Mouse (Mus musculus) natural killer cell, adult 2 months (primary cell): ENCODE measurements around the gene Tmcc3.

Experiments used
- DNase-seq, 2 experiments: peaks; one replicate each; pipeline ENCODE4 v3.0.0; 2022; ENCODE audit warnings: low spot score in 2 of 2

The Tmcc3 gene

DNA sequence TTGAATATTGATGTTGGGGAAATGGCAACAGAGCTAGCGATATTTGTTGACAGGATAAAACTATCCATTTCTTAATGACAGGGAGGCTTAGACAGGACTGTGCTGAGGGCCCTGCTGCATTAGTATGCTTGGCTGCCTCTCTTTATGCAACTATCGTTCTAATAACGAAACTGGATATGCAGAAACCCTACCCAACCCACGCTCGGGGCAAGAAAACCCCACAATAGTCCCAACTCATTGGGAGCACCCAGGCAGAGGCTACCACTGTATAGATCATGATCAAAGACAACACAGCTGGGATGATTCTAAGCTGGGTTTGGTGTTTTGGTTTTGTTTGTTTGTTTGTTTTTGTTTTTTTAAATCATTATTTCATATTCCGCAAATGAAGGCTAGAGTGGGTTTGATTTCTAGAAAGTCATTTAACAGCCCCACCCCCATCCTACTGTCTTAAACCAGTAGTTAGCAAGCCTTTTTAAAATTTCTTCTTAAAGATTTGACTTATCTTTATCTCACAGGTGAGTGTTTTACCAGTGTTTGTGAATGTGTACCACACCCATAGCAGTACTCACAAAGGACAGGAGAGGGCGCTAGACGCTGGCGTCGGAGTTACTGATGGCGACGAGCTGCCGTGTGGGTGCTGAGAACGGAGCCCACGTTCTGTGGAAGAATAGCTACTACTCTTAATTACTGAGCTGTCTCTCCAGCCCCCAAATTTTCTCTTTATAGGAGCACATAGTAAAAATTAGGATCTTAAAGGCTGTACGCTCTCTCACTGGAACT lies 20.8 kb downstream of the Tmcc3 start:
- no peak for DNase-seq

DNA sequence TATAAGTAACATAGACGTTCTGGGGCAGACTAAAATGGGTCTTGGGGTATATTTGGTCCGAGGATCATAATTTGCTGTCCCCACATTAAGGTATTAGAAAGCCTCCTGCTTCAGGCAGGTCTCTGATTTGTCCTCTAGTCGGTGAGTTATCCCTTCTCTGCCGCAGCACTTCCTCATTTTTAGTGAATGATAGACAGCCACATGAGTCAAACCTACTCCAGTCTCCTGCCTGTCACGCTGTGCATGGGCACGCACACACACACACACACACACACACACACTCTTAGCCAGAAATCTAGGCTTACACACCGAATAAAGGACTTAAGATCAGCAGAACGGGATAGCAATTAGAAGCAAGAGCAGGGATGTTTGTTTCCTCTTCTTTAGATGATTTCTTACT lies 21.6 kb downstream of the Tmcc3 start:
- DNase-seq = peak in 1 of 2 experiments; percentile 38

DNA sequence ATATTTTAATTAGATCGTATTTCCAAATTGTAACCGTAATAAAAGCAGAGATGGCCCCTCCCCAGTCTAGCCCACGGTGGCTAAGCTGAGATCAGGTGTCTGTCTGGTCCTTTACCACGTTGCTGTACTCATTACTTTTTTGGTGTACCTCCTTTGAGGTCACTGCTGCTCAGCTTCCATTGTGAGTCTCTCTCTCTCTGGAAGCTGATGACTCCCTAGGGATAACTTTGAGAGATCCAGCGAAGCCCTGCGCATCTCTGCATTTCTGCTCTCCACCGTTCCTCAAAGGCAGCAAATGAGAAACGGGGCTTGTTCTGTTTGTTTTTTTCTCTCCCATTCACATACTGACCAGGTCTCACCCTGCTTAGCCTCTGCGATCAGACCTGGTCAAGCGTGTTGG lies 23.3 kb downstream of the Tmcc3 start:
- no peak for DNase-seq

DNA sequence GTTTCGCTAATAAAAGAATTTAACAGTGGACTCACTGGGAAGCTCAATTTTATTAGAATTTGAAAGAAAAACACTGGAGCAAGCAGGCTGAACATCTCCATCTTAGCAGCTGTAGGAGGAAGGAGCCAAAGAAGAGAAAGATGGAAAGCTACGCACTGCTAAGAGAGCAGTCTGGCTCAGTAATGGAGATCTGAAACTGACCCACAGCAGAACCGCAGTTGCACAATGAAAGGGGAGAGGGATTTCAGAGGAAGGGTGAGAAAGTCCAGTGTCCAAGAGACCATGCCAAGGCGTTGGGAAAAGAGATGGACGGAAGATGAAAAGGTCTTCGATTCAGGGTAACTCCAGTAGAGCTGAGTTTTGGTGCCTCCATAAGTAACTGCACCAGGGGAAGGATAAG lies 24.3 kb downstream of the Tmcc3 start:
- DNase-seq = no peak

DNA sequence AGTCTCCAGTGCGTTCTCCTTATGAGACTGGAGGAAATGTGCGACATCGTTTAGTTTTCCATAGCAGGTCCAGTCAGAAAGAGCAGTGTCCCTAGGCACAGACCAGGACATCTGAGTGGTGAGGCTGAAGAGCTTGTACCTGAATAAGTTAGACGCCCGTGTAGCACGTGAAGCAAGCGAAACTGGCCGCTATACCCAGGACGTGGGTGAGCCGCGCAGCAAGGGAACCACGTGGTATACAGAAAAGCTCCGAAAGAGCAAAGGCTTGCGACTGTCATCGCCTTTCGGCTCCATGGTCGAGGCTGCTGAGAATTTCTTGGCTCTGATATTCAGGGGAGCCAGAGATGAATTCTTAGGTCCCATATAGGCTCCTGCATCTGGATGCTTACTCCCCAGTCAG lies 29.8 kb downstream of the Tmcc3 start:
- DNase-seq = no peak

DNA sequence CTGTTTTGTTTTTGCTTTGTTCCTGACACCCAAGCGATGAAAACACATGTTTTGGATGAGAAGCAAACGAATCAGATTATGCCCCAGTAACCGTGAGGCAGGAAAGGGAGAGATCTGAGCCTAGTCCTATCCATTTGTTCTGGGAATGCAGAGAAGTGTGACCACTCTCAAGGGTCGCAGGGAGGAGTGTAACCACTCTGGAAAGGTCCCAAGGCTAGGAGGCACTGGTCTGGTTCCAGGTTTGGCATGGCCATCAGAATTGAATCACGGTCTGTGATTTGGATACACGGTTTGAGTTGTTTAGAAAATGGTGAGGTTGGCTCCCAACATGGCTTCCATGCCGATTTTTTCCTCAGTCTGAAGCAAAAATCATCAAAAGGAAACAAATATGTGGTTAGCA lies 30.5 kb downstream of the Tmcc3 start:
- no peak for DNase-seq

DNA sequence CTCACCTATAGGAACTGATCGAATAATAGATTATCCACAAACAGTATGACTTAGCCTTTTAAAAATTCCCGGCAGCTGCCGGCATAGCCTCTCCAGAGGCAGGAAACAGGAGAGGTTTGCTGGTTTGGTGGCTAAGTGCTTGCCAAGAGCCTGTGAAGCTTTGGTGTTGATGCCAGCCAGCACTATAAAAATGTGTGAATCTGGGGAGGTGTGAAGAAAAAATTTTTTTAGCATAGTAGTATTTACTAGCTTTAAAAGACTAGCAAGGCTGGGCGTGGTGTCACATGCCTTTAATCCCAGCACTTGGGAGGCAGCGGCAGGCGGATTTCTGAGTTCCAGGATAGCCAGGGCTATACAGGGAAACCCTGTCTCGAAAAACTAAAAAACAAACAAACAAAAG lies 31.8 kb downstream of the Tmcc3 start:
- DNase-seq = no peak

DNA sequence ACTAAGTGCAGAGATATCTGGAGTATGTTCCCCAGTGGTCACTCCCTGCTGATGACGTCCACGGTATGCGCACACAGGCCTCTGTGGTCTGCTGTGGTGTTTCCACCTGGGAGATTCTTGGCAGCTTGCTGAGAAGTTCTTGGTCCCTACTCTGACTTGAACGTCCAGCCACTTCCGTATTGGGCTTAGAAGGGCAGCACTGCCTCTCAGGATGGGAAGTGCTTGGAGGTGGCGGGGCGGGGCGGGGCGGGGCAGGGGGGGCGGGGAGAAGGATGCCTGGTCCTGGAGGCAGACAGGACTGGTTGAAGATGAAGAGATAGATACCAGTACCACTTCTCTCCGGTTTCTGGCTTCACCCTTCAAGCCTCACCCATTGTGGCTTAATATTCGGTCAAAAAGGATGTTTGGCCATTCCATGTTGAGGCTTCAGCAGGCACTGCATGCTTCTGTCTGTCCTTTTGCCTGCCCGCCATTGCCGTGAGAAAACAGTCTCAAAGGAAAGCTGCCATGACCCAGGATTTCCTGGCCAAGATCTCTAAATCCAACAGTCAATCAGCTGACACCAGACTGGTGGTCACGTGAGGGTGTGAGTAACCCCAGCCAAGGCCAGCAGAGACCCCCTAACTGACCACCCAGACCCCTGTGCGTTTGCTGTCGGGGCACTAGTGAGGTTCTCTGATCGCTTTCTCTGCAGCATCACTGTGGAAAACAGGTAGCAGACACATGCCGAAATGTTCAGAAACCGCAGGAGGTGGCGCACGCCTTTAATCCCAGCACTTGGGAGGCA lies 33.1 kb downstream of the Tmcc3 start:
- no peak for DNase-seq

DNA sequence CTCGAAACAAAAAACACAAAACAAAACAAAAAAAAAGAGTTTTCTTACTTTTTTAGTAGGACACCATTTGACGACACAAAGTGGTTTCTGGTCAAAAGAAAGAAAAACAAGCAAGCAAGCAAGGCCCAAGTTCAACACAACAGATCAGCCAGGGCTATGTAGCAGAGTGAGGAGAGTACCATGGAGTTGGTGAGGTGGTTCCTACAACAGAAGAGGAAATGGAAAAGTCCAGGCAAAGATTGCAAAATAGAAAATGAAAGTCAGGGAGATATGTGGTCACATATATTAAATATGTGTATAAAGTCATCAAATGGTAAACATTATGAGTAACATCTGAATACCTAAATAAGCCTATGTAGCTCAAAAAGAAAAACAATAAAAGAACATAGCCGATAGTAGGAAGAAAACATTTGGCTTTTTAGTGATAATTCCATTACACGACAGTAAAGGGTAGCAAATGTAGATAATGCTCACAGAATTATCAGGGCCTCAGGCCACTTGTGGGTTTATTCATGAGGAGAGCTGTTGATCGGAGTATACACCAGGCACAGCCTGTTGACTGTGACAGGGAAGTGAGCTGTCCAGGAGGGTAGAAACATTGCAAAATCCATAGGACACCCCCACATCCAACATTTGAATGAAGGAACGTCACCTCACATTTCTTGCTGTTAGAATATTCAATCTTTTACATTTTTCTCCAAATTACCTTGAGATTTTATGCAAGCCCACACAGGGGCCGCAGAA lies 33.9 kb downstream of the Tmcc3 start:
- no peak for DNase-seq

DNA sequence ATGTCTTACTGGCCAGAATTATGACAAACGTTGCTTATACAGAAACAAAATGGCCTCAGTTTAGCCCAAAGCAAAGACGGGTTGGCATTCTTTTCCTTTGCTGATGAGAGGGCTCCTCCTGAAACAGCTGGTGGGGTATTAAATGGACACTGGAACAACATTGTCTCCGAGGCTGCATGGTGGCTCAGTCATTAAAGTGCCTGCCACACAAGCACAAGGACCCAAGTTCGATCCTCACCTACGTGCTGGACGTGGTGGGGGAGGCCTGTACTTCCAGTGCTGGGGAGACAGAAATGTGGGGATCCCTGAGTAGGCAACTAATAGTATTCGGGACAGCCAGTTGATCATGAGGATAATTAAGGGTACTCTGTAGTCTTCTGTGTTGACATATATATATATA lies 34.8 kb downstream of the Tmcc3 start:
- no peak for DNase-seq

DNA sequence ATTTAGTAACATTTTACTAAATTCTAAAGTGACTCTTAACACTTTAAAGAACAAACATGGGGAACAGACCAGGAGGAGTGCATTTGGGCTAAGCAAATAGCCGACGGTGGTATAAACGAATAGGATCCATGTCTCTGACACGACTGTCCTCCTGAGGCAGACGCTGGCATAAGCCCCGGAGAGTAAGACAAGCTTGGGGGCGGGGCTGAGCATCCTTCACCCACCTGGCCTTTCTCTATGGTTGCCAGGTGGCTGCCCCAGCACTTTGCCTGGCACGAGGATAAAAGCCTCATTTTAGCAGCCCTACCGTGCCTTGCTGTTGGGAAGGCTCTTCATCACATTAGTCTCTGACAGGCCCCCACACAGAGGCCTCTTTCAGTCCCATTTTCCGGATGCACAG lies 35.5 kb downstream of the Tmcc3 start:
- DNase-seq = no peak

DNA sequence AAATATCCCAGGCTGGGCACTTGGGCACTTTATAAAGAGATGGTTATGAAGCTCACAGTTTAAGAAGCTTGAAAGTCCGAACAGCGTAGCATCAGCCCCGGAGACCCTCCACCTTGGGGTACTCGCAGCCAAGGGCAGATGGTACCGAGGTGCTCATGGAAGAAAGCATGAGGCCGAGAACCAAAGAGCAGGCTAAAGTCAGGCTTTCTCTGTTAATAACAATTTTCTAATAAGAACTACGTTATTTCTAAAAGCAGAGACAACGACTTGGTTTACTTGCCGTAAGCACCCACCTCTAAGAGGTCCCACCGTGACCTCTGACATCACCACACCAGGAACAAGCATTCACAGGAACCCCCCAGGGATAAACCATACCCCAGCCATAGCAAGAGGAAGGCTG lies 36.2 kb downstream of the Tmcc3 start:
- DNase-seq = no peak

DNA sequence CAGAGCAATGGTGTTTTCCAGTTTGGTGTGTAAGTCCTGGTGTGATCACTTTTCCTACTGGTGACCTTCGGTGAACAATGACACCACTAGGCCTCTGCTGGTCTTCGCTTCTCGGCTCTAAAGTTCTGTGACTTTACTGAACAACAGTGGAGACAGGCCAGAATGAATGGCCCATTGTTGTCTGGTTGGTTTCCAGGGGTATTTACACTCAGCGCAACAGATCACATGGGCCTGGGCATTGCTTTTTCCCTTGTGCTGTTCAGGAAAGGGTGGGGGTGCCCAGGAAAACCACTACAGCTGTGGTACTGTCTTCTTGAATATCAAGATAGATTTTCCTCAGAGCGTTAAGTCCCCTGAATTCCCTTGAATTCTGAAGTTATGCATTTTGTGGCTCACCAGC lies 38.5 kb downstream of the Tmcc3 start:
- no peak for DNase-seq

DNA sequence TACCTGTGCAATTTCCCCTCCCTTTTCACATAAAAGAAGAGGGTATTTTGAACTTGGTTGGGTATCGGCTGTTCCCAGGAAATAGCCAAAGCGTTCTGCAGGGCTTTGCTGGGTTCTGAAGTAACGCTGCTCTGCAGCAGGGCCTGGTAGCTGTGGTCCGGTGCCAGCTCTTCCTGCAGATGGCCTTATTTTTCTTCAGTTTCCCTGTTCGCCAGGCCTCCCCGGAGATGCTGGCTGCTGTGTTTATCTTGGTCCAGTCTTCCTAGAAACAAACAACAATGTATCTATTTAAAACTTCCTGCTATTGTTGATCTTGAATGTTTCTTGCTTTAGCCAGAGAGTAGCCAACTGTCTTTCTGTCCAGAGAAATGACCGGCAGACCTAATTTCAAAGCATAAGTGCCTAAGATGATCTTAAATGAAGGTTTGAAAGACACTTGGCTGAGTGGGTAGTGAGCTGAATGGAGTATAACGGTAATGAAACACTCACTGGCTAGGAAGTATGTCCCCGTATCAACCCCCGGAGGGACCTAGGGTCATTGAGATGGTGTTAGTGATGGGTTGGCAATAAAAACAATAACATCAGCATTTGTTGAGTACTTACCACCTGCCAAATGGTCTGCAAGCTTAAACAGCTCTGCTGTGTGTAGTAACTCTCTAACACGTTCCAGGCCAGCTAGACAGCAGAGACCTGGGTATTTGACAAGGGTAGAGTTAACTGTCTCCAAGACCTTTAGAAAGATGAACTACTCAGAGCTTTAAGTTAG lies 39.3 kb downstream of the Tmcc3 start:
- no peak for DNase-seq

DNA sequence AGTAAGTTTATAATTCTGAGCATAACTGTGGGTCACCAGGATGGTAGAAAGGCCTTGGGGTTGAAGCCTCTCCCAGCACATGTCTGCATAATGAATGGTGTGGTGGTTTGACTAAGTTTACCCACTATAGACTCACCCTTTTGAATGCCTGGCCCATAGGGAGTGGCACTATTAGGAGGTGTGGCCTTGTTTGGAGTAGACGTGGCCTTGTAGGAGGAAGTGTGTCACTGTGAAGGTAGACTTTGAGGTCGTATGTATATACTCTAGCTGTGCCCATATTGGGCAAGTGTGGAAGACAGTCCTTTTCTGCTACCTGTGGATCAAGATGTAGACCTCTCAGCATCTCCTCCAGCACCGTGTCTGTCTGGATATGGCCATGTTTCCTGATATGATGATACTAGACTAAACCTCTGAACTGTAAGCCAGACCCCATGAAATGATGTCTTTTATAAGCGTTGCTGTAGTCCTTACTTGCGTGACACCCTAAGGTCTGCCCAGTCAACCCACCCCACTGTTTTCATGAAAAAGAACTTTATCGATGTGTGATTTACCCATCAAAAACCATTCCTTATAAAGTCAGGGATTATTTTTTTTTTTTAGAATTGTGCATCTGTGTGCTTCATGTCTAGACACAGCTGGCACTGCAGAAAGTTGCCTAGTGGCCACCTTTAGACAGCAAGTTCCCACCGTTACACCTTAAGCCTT lies 40.6 kb downstream of the Tmcc3 start:
- DNase-seq = no peak

DNA sequence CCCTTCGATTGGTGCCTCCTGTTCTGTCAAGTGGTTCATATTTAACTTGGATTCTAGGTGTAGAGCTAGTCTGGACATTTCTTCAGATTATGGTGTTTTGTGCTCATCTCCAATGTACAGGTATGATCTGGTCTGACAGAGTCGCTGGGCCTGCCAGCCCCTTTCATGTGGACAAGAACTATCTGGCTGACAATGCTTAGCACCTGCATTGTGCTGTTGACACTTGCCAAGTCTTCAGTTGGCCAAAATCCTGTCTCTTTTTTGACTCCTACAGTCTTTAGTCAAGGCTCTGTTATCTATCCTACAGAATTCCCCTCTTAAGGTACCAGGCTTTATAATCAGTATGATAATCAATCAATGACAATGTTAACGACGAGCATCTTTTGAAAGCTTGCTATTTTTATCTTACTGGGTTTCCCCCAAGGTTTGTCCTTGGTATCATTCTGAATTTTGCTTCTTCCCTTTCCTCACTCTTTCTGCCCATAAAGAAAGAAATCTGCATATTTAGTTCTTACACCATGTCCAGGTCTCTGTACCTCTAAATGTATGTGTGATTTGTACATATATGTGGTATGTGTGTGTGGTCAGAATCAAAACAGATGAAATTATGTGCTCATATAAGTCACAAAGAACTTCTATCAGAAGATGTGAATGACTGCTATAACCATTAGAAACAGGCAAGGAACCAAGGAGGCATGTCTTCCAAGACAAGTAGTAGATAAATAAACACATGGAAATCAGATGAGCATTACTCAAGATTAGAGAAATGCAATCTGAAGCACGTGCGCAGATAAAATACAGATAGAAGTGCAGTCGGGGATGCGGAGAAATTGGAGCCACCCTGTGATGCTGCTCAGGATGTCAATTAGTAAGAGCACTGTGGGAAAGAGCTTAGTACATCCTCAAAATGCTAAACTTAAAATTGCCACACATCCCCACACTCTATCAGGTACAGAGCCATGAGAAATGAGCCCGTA lies 41.4 kb downstream of the Tmcc3 start:
- no peak for DNase-seq

DNA sequence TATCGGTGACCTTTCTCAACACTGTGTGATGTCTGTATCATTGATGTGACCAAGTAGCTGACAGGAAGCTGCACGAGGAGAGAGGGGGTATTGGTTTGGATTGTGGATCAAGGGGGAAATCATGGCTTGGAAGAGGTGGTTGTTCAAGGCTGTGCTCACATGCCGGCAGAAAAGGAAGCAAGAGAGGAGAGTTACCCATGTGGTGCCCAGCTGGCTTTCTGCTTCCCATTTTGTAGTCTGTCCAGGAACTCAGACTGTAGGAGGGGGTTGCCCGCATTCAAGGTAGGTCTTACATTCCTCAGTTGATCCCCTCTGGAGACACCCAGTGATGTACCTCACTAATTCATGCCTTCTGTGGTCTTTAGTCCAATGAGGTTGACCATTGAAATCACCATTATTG lies 42.3 kb downstream of the Tmcc3 start:
- DNase-seq = no peak

DNA sequence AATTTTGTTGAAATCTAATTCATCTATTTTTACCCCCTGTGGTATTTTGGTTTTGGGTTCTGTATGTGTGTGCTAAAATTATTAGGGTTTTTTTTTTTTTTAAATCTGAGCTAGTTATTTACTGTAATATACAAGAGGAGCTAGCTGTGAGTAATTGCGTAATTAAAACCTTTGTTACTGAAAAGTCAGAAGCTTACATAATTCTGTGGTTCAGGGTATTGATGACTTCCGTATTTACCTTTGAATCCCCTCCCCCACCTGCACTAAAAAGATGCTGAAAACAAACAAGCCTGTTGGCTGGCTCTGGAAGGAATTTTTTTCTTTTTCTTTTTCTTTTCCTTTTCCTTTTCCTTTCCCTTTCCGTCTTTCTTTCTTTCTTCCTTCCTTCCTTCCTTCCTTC lies 42.7 kb downstream of the Tmcc3 start:
- DNase-seq = no peak

DNA sequence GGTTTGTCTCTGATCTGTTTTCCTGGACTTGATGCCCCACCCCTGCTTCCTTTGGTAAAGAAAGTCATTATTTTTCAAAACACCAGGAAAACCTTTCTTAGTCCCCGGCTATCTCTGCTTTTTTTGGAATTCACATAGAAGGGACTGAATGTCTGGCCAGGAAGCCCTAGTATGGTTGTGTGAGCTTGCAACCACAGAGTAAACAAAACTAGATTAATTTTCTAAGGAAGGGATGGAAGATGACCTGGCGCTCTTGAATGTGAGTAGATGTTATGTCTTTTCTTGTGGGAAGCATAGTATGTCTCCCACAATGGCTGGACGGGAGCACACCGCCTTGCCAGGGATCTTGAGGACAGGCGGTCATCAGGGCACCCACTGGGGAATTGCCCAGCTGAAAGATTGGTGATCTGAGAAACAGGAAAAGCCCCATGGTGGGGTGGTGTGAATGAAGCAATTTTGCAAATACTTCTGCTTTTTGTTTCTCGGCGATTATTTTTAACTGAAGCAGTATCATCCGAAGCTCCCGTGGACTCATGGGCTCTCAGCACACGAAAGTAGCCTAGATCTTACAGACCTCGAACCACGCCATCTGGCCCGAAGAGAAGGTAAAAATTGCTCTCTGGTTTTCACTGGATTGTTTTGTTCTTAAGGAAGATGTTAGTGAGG lies 44.9 kb downstream of the Tmcc3 start:
- peak; percentile 31 to 49 for DNase-seq

DNA sequence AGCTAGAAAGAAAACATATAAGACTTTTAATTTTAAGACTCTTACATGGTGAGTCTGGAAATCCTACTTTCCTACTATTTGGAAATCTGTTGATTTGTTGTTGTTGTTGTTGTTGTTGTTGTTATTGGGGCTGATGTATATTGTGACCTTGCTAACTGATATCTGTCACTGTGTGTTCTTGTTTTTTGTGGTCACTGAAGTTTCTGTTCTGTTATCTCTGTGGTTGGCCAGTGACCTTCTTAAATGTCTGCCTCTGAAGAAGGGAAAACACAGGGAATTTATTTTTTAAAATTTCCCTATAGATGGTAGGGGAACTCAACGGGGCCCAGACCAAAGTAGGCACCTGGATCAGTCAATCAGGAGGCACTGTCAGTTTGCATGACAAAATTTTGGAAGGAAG lies 48.9 kb downstream of the Tmcc3 start:
- DNase-seq = no peak
